Mouse (Mus musculus): ENCODE measurements around the gene Tnr.

- TF ChIP-seq CTCF (IDR thresholded peaks at IDR 0.05), result no peak
- no peak for TF ChIP-seq POLR2A (IDR thresholded peaks at IDR 0.05; ENCODE audit: insufficient read depth, low read depth, low read length)
- TF ChIP-seq EP300 (IDR thresholded peaks at IDR 0.05; ENCODE audit: insufficient read depth, low read depth, low read length), result no peak
Measured at GRCm38 (mm10) chr1:159801753-159802152, 278.2 kb downstream of the Tnr start.
